Mouse (Mus musculus): ENCODE measurements around the gene Zfp968. TPM values are rescaled to one million over a fixed set of nuclear protein-coding genes. Genes with fewer than 3 reads are reported as not detected.
"Not testable (repeated sequence)": the region's sequence is repeated elsewhere in the genome, so short reads cannot be mapped to it uniquely, and the experiment has no call there.

The Zfp968 gene
- 1 to 10 TPM; 4.5 to 5.3 TPM for total RNA-seq (2021)

- DNase-seq; intact Hi-C loops (cut with DNase I): not testable (repeated sequence)
Observed at GRCm38 (mm10) chr2:175372136-175372535, at the start of gene Zfp968. Gene Zfp968, plus strand, starts transcription at chr2:175372436.

- intact Hi-C loops (cut with DNase I); DNase-seq: not testable (repeated sequence)
Observed at GRCm38 (mm10) chr2:175338097-175338496, 34.1 kb upstream of the Zfp968 start, which contains the start of gene Gm4631. Gene Gm4631, minus strand, starts transcription at chr2:175338197.

Other genes with a start within 250 kb of the Zfp968 start
- 10 to 100 TPM; 10.5 to 16.1 TPM for gene Gm14399, start 230.4 kb upstream of the Zfp968 start, total RNA-seq (2021)
- 1 to 10 TPM; 1.2 to 1.7 TPM for gene Gm14443, start 196.6 kb upstream of the Zfp968 start, total RNA-seq (2021)
- gene Gm14391, start 165.5 kb upstream of the Zfp968 start, total RNA-seq (2021), result 10 to 100 TPM; 79.2 to 85.3 TPM
- gene Gm14440, start 97.3 kb upstream of the Zfp968 start, total RNA-seq (2021), result 1 to 10 TPM; 4.1 to 4.4 TPM
- 10 to 100 TPM; 37.3 to 40.4 TPM for gene Gm4631, start 34.2 kb upstream of the Zfp968 start, total RNA-seq (2021)
- 10 to 100 TPM in 1 of 2 experiments, 1 to 10 TPM in 1; 8.2 to 14.7 TPM for gene Gm4724, start 63.4 kb downstream of the Zfp968 start, total RNA-seq (2021)
- gene Zfp965, start 97.5 kb downstream of the Zfp968 start, total RNA-seq (2021), result 1 to 10 TPM; 3.1 to 5.6 TPM

All from left cerebral cortex, postnatal 4 days (tissue).